Mouse (Mus musculus): ENCODE results near the gene Olfr654. TPM values are rescaled to one million over a fixed set of nuclear protein-coding genes. Genes with fewer than 3 reads are reported as not detected.

Gene Olfr654
- polyA plus RNA-seq (2014; fragmentation: Nextera tagmentation; extraction: Ambion mirVana), result not detected in 2 replicates

- H3K9ac ChIP-seq (ENCODE audit: low read length), result no peak within 1 kb of the TSS
- no peak for ATAC-seq (ENCODE audit: insufficient number of reproducible peaks, low FRiP score, low TSS enrichment, low read depth)
Measured at GRCm38 (mm10) chr7:104586725-104587124, at the start of gene Olfr654. Gene Olfr654 (plus strand): TSS chr7:104587025.

DNA sequence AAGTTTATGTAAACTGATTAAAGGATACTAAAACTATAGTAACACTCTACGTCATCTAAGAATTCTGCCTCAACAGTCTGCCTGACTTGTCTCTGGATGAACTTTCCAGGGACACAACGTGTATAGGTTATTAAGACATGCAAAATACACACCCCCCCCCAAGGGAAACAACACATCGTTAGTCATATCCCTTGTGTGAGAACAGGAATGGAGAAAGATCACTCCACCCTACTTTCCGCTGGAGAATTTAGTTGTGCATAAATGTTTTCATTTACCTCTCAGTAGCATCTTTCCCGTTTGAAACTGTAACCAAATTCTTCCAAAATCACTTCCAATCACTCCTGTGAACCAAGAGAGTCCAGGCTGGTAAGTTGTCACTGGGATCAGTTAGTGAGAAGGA is 37.0 kb upstream of the Olfr654 start, which contains the start of gene Olfr651:
Olfr651 (plus strand) TSS at position 301 of the 400 bp plus-strand sequence.
- WGBS, result 81% methylated on average over 5 of the region's 5 CpGs
- no peak for ATAC-seq (ENCODE audit: insufficient number of reproducible peaks, low FRiP score, low TSS enrichment, low read depth)

More at GRCm38 (mm10) chr7:104586725-104587124, at the start of gene Olfr654:
- no peak within 1 kb of the TSS for H3K4me2 ChIP-seq (ENCODE audit: low read depth, severe bottlenecking)
- no peak within 1 kb of the TSS for H3K27ac ChIP-seq (replicated peaks; ENCODE audit: low read depth, low read length)
- WGBS, result 87% methylated on average over 4 of the region's 4 CpGs
- no peak for DNase-seq (ENCODE audit: low spot score)
- no peaks in the 10 kb centered on the region for H3K4me1 ChIP-seq (ENCODE audit: control insufficient read depth, insufficient read depth, low read length)
- H3K36me3 ChIP-seq (ENCODE audit: control insufficient read depth, insufficient read depth, low read length), result no peaks in the 10 kb centered on the region
- H3K27me3 ChIP-seq (ENCODE audit: control insufficient read depth, insufficient read depth, low read length), result no peaks in the 10 kb centered on the region
- no peaks in the 10 kb centered on the region for H3K9me3 ChIP-seq (ENCODE audit: control insufficient read depth, low read length)
- H3K4me3 ChIP-seq (ENCODE audit: low read depth, low read length), result no peak within 1 kb of the TSS

GRCm38 (mm10) chr7:104552700-104553099 is 34.1 kb upstream of the Olfr654 start:
- no peak overlapping the region for H3K4me2 ChIP-seq (ENCODE audit: low read depth, severe bottlenecking)
- H3K9ac ChIP-seq (ENCODE audit: low read length), result no peak overlapping the region
- no peak overlapping the region for H3K4me3 ChIP-seq (ENCODE audit: low read depth, low read length)
- H3K27me3 ChIP-seq (ENCODE audit: control insufficient read depth, insufficient read depth, low read length), result no peaks in the 10 kb centered on the region
- H3K27ac ChIP-seq (replicated peaks; ENCODE audit: low read depth, low read length), result no peak overlapping the region
- H3K36me3 ChIP-seq (ENCODE audit: control insufficient read depth, insufficient read depth, low read length), result no peaks in the 10 kb centered on the region
- ATAC-seq (ENCODE audit: insufficient number of reproducible peaks, low FRiP score, low TSS enrichment, low read depth) (no peak), DNase-seq (ENCODE audit: low spot score) (no peak)
- no peaks in the 10 kb centered on the region for H3K4me1 ChIP-seq (ENCODE audit: control insufficient read depth, insufficient read depth, low read length)
- WGBS, result 71% methylated on average over 1 of the region's 1 CpGs
- H3K9me3 ChIP-seq (ENCODE audit: control insufficient read depth, low read length), result no peaks in the 10 kb centered on the region

More for the DNA sequence above, 37.0 kb upstream of the Olfr654 start, which contains the start of gene Olfr651:
- H3K4me2 ChIP-seq (ENCODE audit: low read depth, severe bottlenecking), result no peak within 1 kb of the TSS
- no peaks in the 10 kb centered on the region for H3K27me3 ChIP-seq (ENCODE audit: control insufficient read depth, insufficient read depth, low read length)
- no peaks in the 10 kb centered on the region for H3K36me3 ChIP-seq (ENCODE audit: control insufficient read depth, insufficient read depth, low read length)
- H3K27ac ChIP-seq (replicated peaks; ENCODE audit: low read depth, low read length), result no peak within 1 kb of the TSS
- no peak for DNase-seq (ENCODE audit: low spot score)
- H3K9ac ChIP-seq (ENCODE audit: low read length), result no peak within 1 kb of the TSS
- no peak within 1 kb of the TSS for H3K4me3 ChIP-seq (ENCODE audit: low read depth, low read length)
- no peaks in the 10 kb centered on the region for H3K9me3 ChIP-seq (ENCODE audit: control insufficient read depth, low read length)
- H3K4me1 ChIP-seq (ENCODE audit: control insufficient read depth, insufficient read depth, low read length), result no peaks in the 10 kb centered on the region

DNA sequence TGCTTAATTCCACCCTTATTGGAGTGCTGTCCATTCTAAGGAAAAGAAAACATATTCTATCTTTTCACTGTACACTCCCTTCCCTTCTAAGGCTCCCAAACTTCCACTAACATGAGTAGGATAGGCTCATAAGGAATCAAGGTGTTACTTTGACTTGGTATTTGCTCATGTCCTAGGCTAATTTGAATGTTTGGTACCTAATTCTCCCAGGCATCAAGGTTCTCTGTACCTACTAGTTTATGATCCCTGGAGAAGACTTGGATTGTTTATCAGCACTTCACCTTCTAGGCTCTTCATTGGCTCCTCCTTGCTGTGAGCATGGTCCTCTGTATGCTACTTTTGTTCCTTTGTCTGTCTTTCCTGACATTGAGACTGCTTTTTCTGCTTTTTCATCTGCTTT is 26.2 kb upstream of the Olfr654 start, which contains the start of gene Olfr652:
Olfr652 (plus strand) TSS at position 301 of the 400 bp plus-strand sequence.
- Histone ChIP-seq H3K27me3 (ENCODE audit: control insufficient read depth, insufficient read depth, low read length) (no peaks in the 10 kb centered on the region), H3K4me1 (ENCODE audit: control insufficient read depth, insufficient read depth, low read length) (no peaks in the 10 kb centered on the region), H3K4me2 (ENCODE audit: low read depth, severe bottlenecking) (no peak within 1 kb of the TSS), H3K9ac (ENCODE audit: low read length) (no peak within 1 kb of the TSS), H3K36me3 (ENCODE audit: control insufficient read depth, insufficient read depth, low read length) (no peaks in the 10 kb centered on the region), H3K27ac (replicated peaks; ENCODE audit: low read depth, low read length) (no peak within 1 kb of the TSS), H3K9me3 (ENCODE audit: control insufficient read depth, low read length) (no peaks in the 10 kb centered on the region), H3K4me3 (ENCODE audit: low read depth, low read length) (no peak within 1 kb of the TSS)
- DNase-seq (ENCODE audit: low spot score) (no peak), ATAC-seq (ENCODE audit: insufficient number of reproducible peaks, low FRiP score, low TSS enrichment, low read depth) (no peak)

DNA sequence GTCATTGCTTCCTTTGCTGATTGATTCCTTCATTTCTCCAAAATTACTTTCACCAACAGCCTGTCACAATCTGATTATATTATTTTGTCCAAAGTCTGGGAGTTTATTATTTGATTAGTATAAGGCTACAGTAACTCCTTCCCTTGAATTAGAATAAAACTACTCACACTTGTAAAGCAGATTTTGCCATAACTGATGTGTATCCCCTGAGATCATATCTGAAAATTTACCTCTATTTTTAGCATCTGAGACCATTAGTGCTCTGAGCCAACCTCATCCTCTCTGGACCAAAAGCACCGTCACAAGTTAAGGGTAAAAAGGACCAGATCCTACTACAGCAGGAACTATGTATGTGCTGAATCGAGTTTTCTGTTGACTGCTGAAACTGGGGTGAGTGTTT is 9.8 kb upstream of the Olfr654 start, which contains the start of gene Olfr653:
Olfr653 (plus strand) TSS at position 301 of the 400 bp plus-strand sequence.
- Histone ChIP-seq H3K4me2 (ENCODE audit: low read depth, severe bottlenecking) (no peak within 1 kb of the TSS), H3K4me3 (ENCODE audit: low read depth, low read length) (no peak within 1 kb of the TSS), H3K9me3 (ENCODE audit: control insufficient read depth, low read length) (no peaks in the 10 kb centered on the region), H3K9ac (ENCODE audit: low read length) (no peak within 1 kb of the TSS), H3K36me3 (ENCODE audit: control insufficient read depth, insufficient read depth, low read length) (no peaks in the 10 kb centered on the region), H3K27ac (replicated peaks; ENCODE audit: low read depth, low read length) (no peak within 1 kb of the TSS), H3K27me3 (ENCODE audit: control insufficient read depth, insufficient read depth, low read length) (no peaks in the 10 kb centered on the region), H3K4me1 (ENCODE audit: control insufficient read depth, insufficient read depth, low read length) (no peaks in the 10 kb centered on the region)
- ATAC-seq (ENCODE audit: insufficient number of reproducible peaks, low FRiP score, low TSS enrichment, low read depth) (no peak), DNase-seq (ENCODE audit: low spot score) (no peak)
- 79% methylated on average over 2 of the region's 2 CpGs for WGBS

DNA sequence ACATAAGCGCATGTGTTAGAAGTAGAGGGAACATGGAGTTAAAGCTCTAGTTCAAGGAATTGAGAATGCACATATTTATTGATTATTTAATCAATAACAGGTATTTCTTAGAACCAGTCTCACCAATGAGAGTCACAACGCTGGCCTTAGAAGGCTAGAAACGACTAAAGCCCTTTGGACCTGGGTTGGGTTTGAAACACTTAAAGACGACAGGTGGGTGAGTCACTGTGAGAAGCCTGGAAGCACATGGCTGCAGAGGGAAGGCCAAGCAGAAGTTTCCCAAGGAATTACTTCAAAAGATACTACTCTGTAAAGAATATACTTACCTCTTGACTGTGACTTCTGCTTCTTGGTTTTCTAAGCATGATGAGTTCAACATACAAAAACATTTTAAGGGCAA is 6.0 kb upstream of the Olfr654 start:
- no peak overlapping the region for H3K4me2 ChIP-seq (ENCODE audit: low read depth, severe bottlenecking)
- no peaks in the 10 kb centered on the region for H3K9me3 ChIP-seq (ENCODE audit: control insufficient read depth, low read length)
- H3K9ac ChIP-seq (ENCODE audit: low read length), result no peak overlapping the region
- H3K4me3 ChIP-seq (ENCODE audit: low read depth, low read length), result no peak overlapping the region
- no peaks in the 10 kb centered on the region for H3K4me1 ChIP-seq (ENCODE audit: control insufficient read depth, insufficient read depth, low read length)
- 92% methylated on average over 4 of the region's 4 CpGs for WGBS
- no peak overlapping the region for H3K27ac ChIP-seq (replicated peaks; ENCODE audit: low read depth, low read length)
- DNase-seq (ENCODE audit: low spot score), result no peak
- ATAC-seq (ENCODE audit: insufficient number of reproducible peaks, low FRiP score, low TSS enrichment, low read depth), result no peak
- H3K36me3 ChIP-seq (ENCODE audit: control insufficient read depth, insufficient read depth, low read length), result no peaks in the 10 kb centered on the region
- no peaks in the 10 kb centered on the region for H3K27me3 ChIP-seq (ENCODE audit: control insufficient read depth, insufficient read depth, low read length)

GRCm38 (mm10) chr7:104581429-104581828 is 5.4 kb upstream of the Olfr654 start:
- no peak overlapping the region for H3K27ac ChIP-seq (replicated peaks; ENCODE audit: low read depth, low read length)
- H3K4me3 ChIP-seq (ENCODE audit: low read depth, low read length), result no peak overlapping the region
- no peak for DNase-seq (ENCODE audit: low spot score)
- H3K9ac ChIP-seq (ENCODE audit: low read length), result no peak overlapping the region
- H3K36me3 ChIP-seq (ENCODE audit: control insufficient read depth, insufficient read depth, low read length), result no peaks in the 10 kb centered on the region
- H3K4me2 ChIP-seq (ENCODE audit: low read depth, severe bottlenecking), result no peak overlapping the region
- WGBS, result 84% methylated on average over 4 of the region's 4 CpGs
- H3K9me3 ChIP-seq (ENCODE audit: control insufficient read depth, low read length), result no peaks in the 10 kb centered on the region
- H3K4me1 ChIP-seq (ENCODE audit: control insufficient read depth, insufficient read depth, low read length), result no peaks in the 10 kb centered on the region
- no peaks in the 10 kb centered on the region for H3K27me3 ChIP-seq (ENCODE audit: control insufficient read depth, insufficient read depth, low read length)
- ATAC-seq (ENCODE audit: insufficient number of reproducible peaks, low FRiP score, low TSS enrichment, low read depth), result no peak

- ATAC-seq (ENCODE audit: insufficient number of reproducible peaks, low FRiP score, low TSS enrichment, low read depth), result no peak
- Histone ChIP-seq H3K27ac (replicated peaks; ENCODE audit: low read depth, low read length) (no peak overlapping the region), H3K4me2 (ENCODE audit: low read depth, severe bottlenecking) (no peak overlapping the region), H3K9me3 (ENCODE audit: control insufficient read depth, low read length) (no peaks in the 10 kb centered on the region), H3K4me1 (ENCODE audit: control insufficient read depth, insufficient read depth, low read length) (no peaks in the 10 kb centered on the region), H3K27me3 (ENCODE audit: control insufficient read depth, insufficient read depth, low read length) (no peaks in the 10 kb centered on the region), H3K36me3 (ENCODE audit: control insufficient read depth, insufficient read depth, low read length) (no peaks in the 10 kb centered on the region), H3K4me3 (ENCODE audit: low read depth, low read length) (no peak overlapping the region), H3K9ac (ENCODE audit: low read length) (no peak overlapping the region)
- 86% methylated on average over 5 of the region's 5 CpGs for WGBS
- no peak for DNase-seq (ENCODE audit: low spot score)
Measured at GRCm38 (mm10) chr7:104588274-104588673, 1.4 kb downstream of the Olfr654 start.

DNA sequence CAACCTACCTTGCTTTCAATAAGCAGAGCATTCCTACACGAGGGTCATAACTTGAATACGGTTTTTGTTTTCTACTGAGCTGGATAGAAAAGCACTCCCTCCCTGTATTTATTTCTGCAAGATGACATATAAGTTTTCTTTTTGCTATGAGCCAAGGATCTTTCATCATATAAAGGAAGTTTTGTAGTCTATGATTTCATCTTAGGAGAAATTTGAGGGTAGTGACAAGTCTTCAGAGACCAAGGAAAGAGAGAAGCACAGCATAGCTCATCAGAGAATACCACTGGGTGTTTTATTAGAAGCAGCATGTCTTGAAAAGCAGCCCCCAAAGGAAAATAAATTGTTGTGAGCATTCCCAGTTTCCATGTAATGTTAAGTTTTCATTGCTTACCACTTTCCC is 14.9 kb downstream of the Olfr654 start, which contains the start of gene Olfr655:
Olfr655 (minus strand) TSS at position 101 of the 400 bp plus-strand sequence.
- WGBS, result 85% methylated on average over 2 of the region's 2 CpGs
- ATAC-seq (ENCODE audit: insufficient number of reproducible peaks, low FRiP score, low TSS enrichment, low read depth) (no peak), DNase-seq (ENCODE audit: low spot score) (no peak)
- H3K27me3 ChIP-seq (ENCODE audit: control insufficient read depth, insufficient read depth, low read length), result no peaks in the 10 kb centered on the region
- no peaks in the 10 kb centered on the region for H3K9me3 ChIP-seq (ENCODE audit: control insufficient read depth, low read length)
- no peak within 1 kb of the TSS for H3K27ac ChIP-seq (replicated peaks; ENCODE audit: low read depth, low read length)
- H3K4me3 ChIP-seq (ENCODE audit: low read depth, low read length), result no peak within 1 kb of the TSS
- H3K9ac ChIP-seq (ENCODE audit: low read length), result no peak within 1 kb of the TSS
- H3K36me3 ChIP-seq (ENCODE audit: control insufficient read depth, insufficient read depth, low read length), result no peaks in the 10 kb centered on the region
- H3K4me1 ChIP-seq (ENCODE audit: control insufficient read depth, insufficient read depth, low read length), result no peaks in the 10 kb centered on the region
- no peak within 1 kb of the TSS for H3K4me2 ChIP-seq (ENCODE audit: low read depth, severe bottlenecking)
